Mouse (Mus musculus) hindbrain, embryonic 12.5 days (tissue): ENCODE results near the gene Gm10024. TPM values are rescaled to one million over a fixed set of nuclear protein-coding genes. Genes with fewer than 3 reads are reported as not detected.
A peak's percentile ranks its signal among the peaks of the same experiment; 100 is the strongest.
"Not testable (repeated sequence)": the region's sequence is repeated elsewhere in the genome, so short reads cannot be mapped to it uniquely, and the experiment has no call there.

Experiments used
- ATAC-seq: fragments of 200-750 bp; cut with Nextera tagmentation; 2 replicates; pipeline ENCODE4 v1.8.0; 2017; ENCODE audit warnings: moderate TSS enrichment; ENCODE audit not compliant: low FRiP score
- H3K27ac ChIP-seq: fragments of 300-500 bp; sonication (generic); 2 replicates; pipeline ENCODE4 v1.5.1; 2016; ENCODE audit warnings: mild to moderate bottlenecking
- H3K27me3 ChIP-seq: fragments of 300-500 bp; sonication (generic); 2 replicates; pipeline ENCODE4 v1.6.1; 2016; ENCODE audit warnings: mild to moderate bottlenecking
- H3K36me3 ChIP-seq: fragments of 300-500 bp; sonication (generic); 2 replicates; pipeline ENCODE4 v1.6.1; 2016; ENCODE audit warnings: mild to moderate bottlenecking
- H3K4me1 ChIP-seq: fragments of 300-500 bp; sonication (generic); 2 replicates; pipeline ENCODE4 v1.6.1; 2016
- H3K4me2 ChIP-seq: fragments of 300-500 bp; sonication (generic); replicated peaks from 2 replicates; pipeline ENCODE4 v1.6.1; 2016; ENCODE audit warnings: mild to moderate bottlenecking
- H3K4me3 ChIP-seq: fragments of 300-500 bp; sonication (generic); 2 replicates; pipeline ENCODE4 v1.5.1; 2016; ENCODE audit warnings: mild to moderate bottlenecking
- H3K9ac ChIP-seq: fragments of 300-500 bp; sonication (generic); 2 replicates; pipeline ENCODE4 v1.6.1; 2016; ENCODE audit warnings: mild to moderate bottlenecking, moderate library complexity
- H3K9me3 ChIP-seq: fragments of 300-500 bp; sonication (generic); replicated peaks from 2 replicates; pipeline ENCODE4 v1.6.1; 2016; ENCODE audit warnings: mild to moderate bottlenecking
- WGBS: fragments of 180-500 bp; shearing (Covaris S2); methylation state at CpG from one replicate; pipeline ENCODE4 v1.1.7; 2016; 5-methylcytosine and 5-hydroxymethylcytosine counted together
- polyA plus RNA-seq: library from polyadenylated mRNA; unstranded; fragments of >200 nt; fragmentation: Nextera tagmentation; extraction: Ambion mirVana; gene quantifications from 2 replicates; pipeline ENCODE4 v1.2.1, GENCODE M21; 2016

Gm10024 gene
- polyA plus RNA-seq = not detected in 2 replicates

- ATAC-seq, H3K4me2 ChIP-seq, H3K27ac ChIP-seq, H3K4me1 ChIP-seq, H3K27me3 ChIP-seq, H3K36me3 ChIP-seq, H3K9ac ChIP-seq, H3K4me3 ChIP-seq: not testable (repeated sequence)
- H3K9me3 ChIP-seq = peaks cover 14% of the 10 kb centered on the region; the same call in 1 of the 2 replicates
These were observed at the start of gene Gm10024 for GRCm38 (mm10) chr10:77711157-77711556. Gene Gm10024, plus strand, starts transcription at chr10:77711457.

GRCm38 (mm10) chr10:77663949-77664665 is 47.1 kb upstream of the Gm10024 start:
- Histone ChIP-seq H3K27me3 (peaks cover 9% of the 10 kb centered on the region), H3K9me3 (peaks cover 6% of the 10 kb centered on the region), H3K36me3 (no peaks in the 10 kb centered on the region), H3K4me3 (no peak overlapping the region), H3K4me2 (peak overlapping the region; percentile 16; the same call in 1 of the 2 replicates), H3K9ac (no peak overlapping the region), H3K4me1 (0 out of 2 replicates have a peak, but pooled peaks cover 3% of the 10 kb centered on the region), H3K27ac (no peak overlapping the region)
- ATAC-seq = no peak
- WGBS = 50% methylated on average over 43 of the region's 43 CpGs

GRCm38 (mm10) chr10:77666342-77666741 is 44.9 kb upstream of the Gm10024 start:
- Histone ChIP-seq H3K9ac (no peak overlapping the region), H3K27me3 (peaks cover 9% of the 10 kb centered on the region), H3K4me3 (no peak overlapping the region), H3K9me3 (no peaks in the 10 kb centered on the region; the same call in 1 of the 2 replicates), H3K27ac (no peak overlapping the region), H3K4me2 (no peak overlapping the region), H3K4me1 (0 out of 2 replicates have a peak, but pooled peaks cover 3% of the 10 kb centered on the region), H3K36me3 (no peaks in the 10 kb centered on the region)
- WGBS = 76% methylated on average over 8 of the region's 8 CpGs
- ATAC-seq = no peak

GRCm38 (mm10) chr10:77667402-77667801 is 43.9 kb upstream of the Gm10024 start:
- 86% methylated on average over 4 of the region's 4 CpGs for WGBS
- Histone ChIP-seq H3K4me2 (no peak overlapping the region), H3K4me3 (no peak overlapping the region), H3K36me3 (no peaks in the 10 kb centered on the region), H3K9me3 (no peaks in the 10 kb centered on the region), H3K27me3 (peaks cover 9% of the 10 kb centered on the region), H3K4me1 (0 out of 2 replicates have a peak, but pooled peaks cover 3% of the 10 kb centered on the region), H3K27ac (no peak overlapping the region), H3K9ac (no peak overlapping the region)
- ATAC-seq = no peak

- WGBS = 81% methylated on average over 4 of the region's 4 CpGs
- Histone ChIP-seq H3K9ac (no peak overlapping the region), H3K4me1 (no peaks in the 10 kb centered on the region), H3K27me3 (peaks cover 6% of the 10 kb centered on the region), H3K4me2 (no peak overlapping the region), H3K4me3 (no peak overlapping the region), H3K9me3 (no peaks in the 10 kb centered on the region), H3K36me3 (no peaks in the 10 kb centered on the region), H3K27ac (no peak overlapping the region)
- no peak for ATAC-seq
These were observed 40.5 kb upstream of the Gm10024 start for GRCm38 (mm10) chr10:77670710-77671109.

- Histone ChIP-seq H3K4me2 (no peak overlapping the region), H3K9ac (no peak overlapping the region), H3K36me3 (no peaks in the 10 kb centered on the region), H3K27ac (no peak overlapping the region), H3K4me3 (no peak overlapping the region), H3K27me3 (peaks cover 14% of the 10 kb centered on the region), H3K4me1 (no peaks in the 10 kb centered on the region), H3K9me3 (no peaks in the 10 kb centered on the region)
- ATAC-seq = no peak
- WGBS = 88% methylated on average over 4 of the region's 4 CpGs
These were observed 39.7 kb upstream of the Gm10024 start for GRCm38 (mm10) chr10:77671519-77671918.

GRCm38 (mm10) chr10:77673765-77674164 is 37.5 kb upstream of the Gm10024 start:
- H3K4me1 ChIP-seq = peaks cover 14% of the 10 kb centered on the region
- no peaks in the 10 kb centered on the region for H3K9me3 ChIP-seq
- H3K9ac ChIP-seq = no peak overlapping the region
- WGBS = 59% methylated on average over 13 of the region's 13 CpGs
- H3K36me3 ChIP-seq = no peaks in the 10 kb centered on the region
- no peak for ATAC-seq
- H3K4me3 ChIP-seq = no peak overlapping the region
- peaks cover 37% of the 10 kb centered on the region for H3K27me3 ChIP-seq
- H3K4me2 ChIP-seq = no peak overlapping the region
- H3K27ac ChIP-seq = no peak overlapping the region

GRCm38 (mm10) chr10:77677562-77677961 is 33.7 kb upstream of the Gm10024 start:
- peak; percentile 64 for ATAC-seq
- peaks cover 49% of the 10 kb centered on the region for H3K27me3 ChIP-seq
- H3K27ac ChIP-seq = no peak overlapping the region
- no peaks in the 10 kb centered on the region for H3K9me3 ChIP-seq
- under 1% methylated on average over 29 of the region's 35 CpGs for WGBS
- H3K4me3 ChIP-seq = peak overlapping the region; percentile 28
- H3K36me3 ChIP-seq = no peaks in the 10 kb centered on the region
- H3K4me2 ChIP-seq = peak overlapping the region; percentile 62
- H3K9ac ChIP-seq = peak overlapping the region; percentile 38
- peaks cover 14% of the 10 kb centered on the region for H3K4me1 ChIP-seq

- Histone ChIP-seq H3K36me3 (no peaks in the 10 kb centered on the region), H3K9me3 (no peaks in the 10 kb centered on the region), H3K9ac (no peak overlapping the region), H3K4me3 (no peak overlapping the region), H3K27me3 (peaks cover 59% of the 10 kb centered on the region), H3K4me1 (peaks cover 21% of the 10 kb centered on the region), H3K4me2 (no peak overlapping the region), H3K27ac (no peak overlapping the region)
- WGBS = 78% methylated on average over 7 of the region's 7 CpGs
- no peak for ATAC-seq
These were observed 28.3 kb upstream of the Gm10024 start for GRCm38 (mm10) chr10:77682994-77683393.

GRCm38 (mm10) chr10:77684181-77684580 is 27.1 kb upstream of the Gm10024 start:
- Histone ChIP-seq H3K4me2 (no peak overlapping the region), H3K9me3 (no peaks in the 10 kb centered on the region), H3K27me3 (peaks cover 50% of the 10 kb centered on the region), H3K36me3 (no peaks in the 10 kb centered on the region), H3K9ac (no peak overlapping the region), H3K4me3 (no peak overlapping the region), H3K27ac (no peak overlapping the region), H3K4me1 (peaks cover 17% of the 10 kb centered on the region)
- no peak for ATAC-seq
- WGBS = 35% methylated on average over 8 of the region's 8 CpGs

- H3K4me3 ChIP-seq = no peak within 1 kb of the TSS
- H3K4me2 ChIP-seq = no peak within 1 kb of the TSS
- no peak within 1 kb of the TSS for H3K9ac ChIP-seq
- no peak within 1 kb of the TSS for H3K27ac ChIP-seq
- no peaks in the 10 kb centered on the region for H3K9me3 ChIP-seq
- ATAC-seq = no peak
- peaks cover 42% of the 10 kb centered on the region for H3K27me3 ChIP-seq
- peaks cover 25% of the 10 kb centered on the region for H3K4me1 ChIP-seq
- no peaks in the 10 kb centered on the region for H3K36me3 ChIP-seq
- WGBS = 6% methylated on average over 22 of the region's 22 CpGs
These were observed 25.2 kb upstream of the Gm10024 start, which contains the start of gene Tspear for GRCm38 (mm10) chr10:77685895-77686664. Gene Tspear, plus strand, starts transcription at chr10:77686569.

GRCm38 (mm10) chr10:77687021-77687420 is 24.2 kb upstream of the Gm10024 start:
- Histone ChIP-seq H3K36me3 (no peaks in the 10 kb centered on the region), H3K4me1 (peaks cover 25% of the 10 kb centered on the region), H3K27ac (no peak overlapping the region), H3K4me3 (no peak overlapping the region), H3K27me3 (peaks cover 46% of the 10 kb centered on the region), H3K9ac (no peak overlapping the region), H3K4me2 (no peak overlapping the region), H3K9me3 (no peaks in the 10 kb centered on the region)
- 35% methylated on average over 10 of the region's 10 CpGs for WGBS
- ATAC-seq = no peak
